Mouse (Mus musculus) lung, postnatal 25 days (tissue): ENCODE data around the gene Gk.

Source experiments
- DNase-seq: peaks from one replicate; pipeline ENCODE4 v3.0.0; 2022; ENCODE audit warnings: low spot score

Gene Gk

GRCm38 (mm10) chrX:85776544-85777087, at the start of gene Gk:
Gk (minus strand) TSS chrX:85776819.
- peak; percentile 97 for DNase-seq

DNA sequence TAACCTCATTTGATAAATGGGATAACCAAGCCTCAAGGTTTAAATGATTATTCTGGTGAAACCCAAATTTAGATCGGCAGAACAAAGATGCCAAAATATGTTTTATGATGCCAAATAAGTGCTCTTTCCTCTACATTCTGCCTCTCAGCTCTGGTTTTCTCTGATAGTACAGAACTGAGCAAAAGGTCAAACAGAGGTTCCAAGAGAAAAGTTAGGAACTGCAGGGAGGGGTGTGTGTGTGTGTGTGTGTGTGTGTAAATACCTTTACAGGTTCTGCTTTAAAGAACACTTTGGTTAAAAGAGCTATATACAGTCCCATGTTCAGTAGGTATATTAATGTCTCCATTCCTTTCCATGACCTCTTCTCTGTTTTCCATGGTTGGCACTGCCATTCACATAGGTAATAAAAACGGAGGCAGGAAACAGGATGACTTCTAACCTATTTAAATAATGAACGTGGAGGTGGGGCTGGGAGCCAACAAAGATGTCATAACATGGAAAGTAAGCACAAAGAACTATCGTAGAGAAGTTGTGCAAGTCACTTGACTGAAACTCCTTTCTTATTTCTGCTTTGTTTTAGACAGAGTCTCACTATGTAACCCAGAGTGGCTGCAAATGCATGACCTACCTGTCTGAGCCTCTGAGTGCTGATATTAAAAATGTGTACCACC, 28.2 kb upstream of the Gk start:
- DNase-seq: peak; percentile 31

DNA sequence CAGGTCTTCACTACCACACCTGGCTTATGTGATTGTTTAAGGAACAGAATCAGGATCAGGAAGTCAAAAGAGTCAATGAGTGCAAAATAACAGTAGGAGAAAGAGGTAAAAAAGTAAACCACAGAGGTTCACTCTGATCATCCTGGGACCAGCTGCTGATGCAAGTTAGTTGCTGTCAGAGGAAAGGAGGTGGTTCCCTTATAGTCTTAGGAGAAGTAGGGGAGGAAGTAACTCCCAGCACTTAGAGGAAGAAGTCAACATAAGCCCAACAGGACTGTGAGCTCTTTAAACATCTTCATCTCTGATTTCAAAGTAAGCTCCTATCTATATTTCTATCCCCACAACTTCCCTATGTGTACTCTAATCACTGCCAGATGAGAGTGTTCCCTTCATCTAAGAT, 26.4 kb upstream of the Gk start:
- peak; percentile 1 for DNase-seq

- peak; percentile 16 for DNase-seq
Measured at GRCm38 (mm10) chrX:85797449-85797848, 20.8 kb upstream of the Gk start.

DNA sequence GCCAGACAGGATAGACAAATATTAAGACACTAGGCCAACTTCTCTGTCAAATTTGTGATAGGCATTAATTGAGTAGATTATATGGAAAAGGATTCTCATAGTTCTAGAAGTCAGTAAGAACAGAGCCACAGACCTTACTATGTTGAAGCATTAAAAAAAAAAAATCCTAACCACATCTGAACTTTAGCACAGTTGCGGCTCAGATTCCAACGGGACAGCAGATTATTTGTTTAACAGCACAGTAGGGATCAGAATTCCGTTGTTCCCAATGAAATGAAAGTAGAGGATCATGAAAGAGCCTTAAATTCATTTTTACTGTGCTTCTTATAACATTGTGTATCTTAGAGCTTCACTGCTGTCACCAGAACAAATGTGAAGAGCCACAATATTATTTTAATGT, 1.7 kb upstream of the Gk start:
- DNase-seq: no peak

- peak; percentile 45 for DNase-seq
Measured at GRCm38 (mm10) chrX:85777141-85777540, 522 bp upstream of the Gk start.

DNA sequence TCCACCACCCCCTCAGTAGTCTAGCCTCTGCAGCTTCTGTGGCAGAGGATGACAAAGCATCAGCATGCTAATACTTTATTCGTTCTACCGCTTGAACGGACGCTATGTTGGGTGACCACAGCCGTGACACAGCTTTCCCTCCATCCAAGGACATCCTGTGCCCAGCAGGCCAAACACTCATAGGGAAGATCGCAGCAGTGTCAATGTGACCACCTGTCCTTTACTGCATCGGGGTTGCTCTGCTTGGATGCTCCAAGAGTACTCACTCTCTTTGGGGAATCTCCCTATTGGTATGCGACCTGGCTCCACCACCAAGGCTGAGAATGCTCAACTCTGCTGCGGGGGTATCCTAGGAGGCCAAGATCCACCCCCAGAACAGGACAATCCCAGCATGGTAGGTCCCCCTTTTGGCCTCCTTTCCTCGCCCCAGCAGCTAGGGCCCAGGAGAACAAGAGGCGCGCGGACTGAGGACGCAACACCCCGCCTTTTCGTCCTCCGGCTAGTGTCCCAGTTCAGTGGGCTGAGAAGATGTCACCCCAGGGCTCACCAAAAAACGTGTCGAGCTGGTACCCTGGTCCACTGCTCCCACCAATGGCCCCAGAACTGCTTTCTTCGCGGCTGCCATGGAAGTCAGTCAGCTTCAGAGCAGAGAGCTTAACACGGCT, 608 bp downstream of the Gk start:
- no peak for DNase-seq

- no peak for DNase-seq
Measured at GRCm38 (mm10) chrX:85771303-85771702, 5.3 kb downstream of the Gk start.

GRCm38 (mm10) chrX:85770747-85771146, 5.9 kb downstream of the Gk start:
- no peak for DNase-seq

DNA sequence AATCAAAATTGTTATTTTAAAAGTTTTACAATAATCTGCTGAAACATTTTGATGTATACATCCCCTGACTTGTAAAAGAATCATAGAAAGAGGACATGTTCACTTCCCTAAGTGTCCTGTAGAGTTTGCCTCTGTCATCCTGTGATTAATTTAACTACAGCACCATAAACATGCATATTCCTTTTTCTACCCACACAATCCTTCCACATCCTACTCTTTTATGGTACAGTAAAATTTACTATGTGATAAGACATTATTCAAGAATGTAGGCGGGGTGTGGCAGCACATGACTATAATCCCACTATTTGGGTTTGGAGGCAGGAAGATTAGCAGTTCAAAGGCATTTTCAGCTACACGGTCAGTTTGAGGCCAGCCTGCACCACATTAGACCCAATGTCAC, 8.0 kb downstream of the Gk start:
- no peak for DNase-seq

DNA sequence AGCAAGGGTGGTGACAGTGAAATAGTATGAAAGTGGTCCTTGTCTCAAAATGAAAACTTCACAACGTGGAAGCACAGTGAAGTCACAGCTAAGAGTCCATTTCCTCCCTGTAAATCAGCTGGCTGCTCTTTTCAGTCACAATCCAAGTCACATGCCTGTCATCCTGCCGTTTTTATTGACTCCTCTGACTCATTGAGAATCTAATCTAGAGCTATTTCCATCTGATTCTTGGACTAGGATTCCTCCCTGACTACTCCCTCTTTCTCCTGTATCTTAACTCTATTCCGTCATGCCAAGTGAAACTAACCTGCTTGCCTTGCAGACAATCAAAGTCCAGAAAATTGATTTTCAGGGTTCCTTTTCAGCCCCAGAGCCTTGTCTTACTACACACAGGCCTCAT, 20.6 kb downstream of the Gk start:
- no peak for DNase-seq

DNA sequence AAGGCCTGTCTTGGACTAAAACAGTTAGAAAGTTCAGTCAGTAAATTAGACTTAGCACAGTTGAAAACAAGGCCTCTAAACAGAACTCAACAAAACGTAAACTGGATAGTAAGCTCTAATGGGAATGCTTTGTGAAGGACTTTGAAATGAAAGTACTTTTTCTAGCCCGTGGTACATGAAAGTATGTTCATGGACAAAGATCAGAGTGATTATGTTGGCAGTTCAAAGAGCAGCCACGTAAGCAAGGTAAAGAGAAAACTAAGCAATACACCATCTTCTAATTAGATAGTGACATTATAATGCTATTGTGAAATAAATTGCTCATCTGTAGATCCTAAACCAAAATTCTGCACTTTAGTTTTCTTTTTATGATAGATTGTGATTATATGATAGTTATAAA, 32.8 kb downstream of the Gk start:
- DNase-seq: no peak

GRCm38 (mm10) chrX:85733228-85733627, 43.4 kb downstream of the Gk start:
- no peak for DNase-seq

- no peak for DNase-seq
Measured at GRCm38 (mm10) chrX:85731133-85731938, 45.3 kb downstream of the Gk start.

DNA sequence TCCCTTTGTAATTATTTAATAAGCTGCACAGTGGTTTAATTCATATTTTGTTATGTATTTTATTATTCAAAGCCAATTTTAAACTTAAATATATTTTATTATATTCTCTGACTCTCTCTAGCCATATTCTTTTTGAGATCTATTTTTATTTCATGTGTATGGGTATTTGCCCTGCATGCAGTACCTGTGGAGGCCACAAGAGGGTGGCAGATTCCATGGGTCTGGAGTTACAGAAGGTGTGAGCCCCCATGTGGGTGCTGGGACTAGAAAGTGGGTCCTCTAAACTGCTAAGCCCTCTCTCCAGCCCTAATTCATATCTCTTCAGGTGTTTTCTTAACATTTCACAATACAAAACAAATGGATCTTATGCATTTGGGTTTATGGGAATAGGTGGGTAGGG, 55.4 kb downstream of the Gk start:
- peak; percentile 12 for DNase-seq

DNA sequence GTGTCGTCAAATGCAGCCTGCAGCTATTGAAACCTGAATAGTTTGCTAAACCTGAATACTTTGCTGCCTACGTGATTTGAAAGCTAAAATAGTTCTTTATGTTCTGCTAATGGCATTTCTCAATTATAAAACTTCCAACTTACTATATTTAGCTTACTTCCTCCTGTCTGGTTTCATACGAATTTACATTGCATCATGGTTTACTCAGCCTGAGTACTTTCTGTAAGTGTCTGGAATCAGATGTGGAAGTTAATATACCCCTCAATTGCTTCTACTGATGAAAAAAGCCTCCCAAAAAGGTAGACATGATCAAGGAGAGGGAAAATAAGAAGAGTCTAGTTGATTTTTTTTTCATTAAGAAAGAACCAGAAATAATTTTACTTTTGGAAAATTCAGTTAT, 66.2 kb downstream of the Gk start:
- DNase-seq: no peak

GRCm38 (mm10) chrX:85705715-85706114, 70.9 kb downstream of the Gk start:
- no peak for DNase-seq

- no peak for DNase-seq
Measured at GRCm38 (mm10) chrX:85683723-85684122, 92.9 kb downstream of the Gk start.

- DNase-seq: no peak
Measured at GRCm38 (mm10) chrX:85682125-85682524, 94.5 kb downstream of the Gk start.

DNA sequence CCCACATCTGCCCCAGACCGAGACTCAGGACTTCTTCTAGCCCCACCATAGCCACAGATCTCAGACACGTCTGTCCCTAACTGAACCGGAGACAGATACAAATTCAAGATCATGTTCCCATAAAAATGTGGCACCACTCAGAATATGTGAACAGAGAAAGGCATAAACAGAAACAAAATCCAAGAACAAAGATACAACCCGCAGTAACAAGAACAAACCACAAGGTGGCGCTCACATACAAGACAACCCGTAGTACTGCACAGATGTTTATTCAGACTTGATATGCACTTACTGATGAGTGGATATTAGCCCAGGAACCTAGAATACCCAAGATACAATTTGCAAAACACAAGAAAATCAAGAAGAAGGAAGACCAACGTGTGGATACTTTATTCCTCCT, 99.8 kb downstream of the Gk start:
- DNase-seq: peak; percentile 39
